Mouse (Mus musculus) C2C12 (cell line): ENCODE measurements around the gene Olfr750.

Source experiments
- CTCF ChIP-seq: IDR thresholded peaks from one replicate; pipeline ENCODE4 v1.5.1; 2011; ENCODE audit not compliant: control insufficient read depth, insufficient read depth, insufficient read length
- MAX ChIP-seq: IDR thresholded peaks from one replicate; pipeline ENCODE4 v1.6.1; 2011; ENCODE audit warnings: mild to moderate bottlenecking, control low read depth
- USF1 ChIP-seq: IDR thresholded peaks from one replicate; pipeline ENCODE4 v1.6.1; 2011; ENCODE audit warnings: low read depth, mild to moderate bottlenecking, control low read depth, moderate library complexity

GRCm38 (mm10) chr14:51041769-51042168 lies 32.5 kb downstream of the Olfr750 start, which contains the start of gene Rnase9:
- TF ChIP-seq CTCF (no peak), MAX (no peak), USF1 (no peak)
